Mouse (Mus musculus) C2C12 (cell line): ENCODE data around the gene Gm49405. TPM values are rescaled to one million over a fixed set of nuclear protein-coding genes. Genes with fewer than 3 reads are reported as not detected.

Experiments used
- H3K27me3 ChIP-seq: one replicate; pipeline ENCODE4 v1.6.1; 2011; ENCODE audit not compliant: control insufficient read depth, insufficient read depth, insufficient read length
- H3K36me3 ChIP-seq: one replicate; pipeline ENCODE4 v1.6.1; 2011; ENCODE audit not compliant: control insufficient read depth, insufficient read depth
- H3K4me3 ChIP-seq: one replicate; pipeline ENCODE4 v1.5.1; 2011; ENCODE audit warnings: mild to moderate bottlenecking, control low read depth; ENCODE audit not compliant: poor library complexity, insufficient read depth, severe bottlenecking
- H3K79me2 ChIP-seq: one replicate; pipeline ENCODE4 v1.6.1; 2011; ENCODE audit not compliant: control insufficient read depth, insufficient read depth
- H3K79me3 ChIP-seq: one replicate; pipeline ENCODE4 v1.6.1; 2011; ENCODE audit warnings: low read depth, control low read depth
- H3ac ChIP-seq: one replicate; pipeline ENCODE3; 2011; ENCODE audit warnings: low read depth; ENCODE audit not compliant: control insufficient read depth, insufficient read length
- CEBPB ChIP-seq: IDR thresholded peaks from one replicate; pipeline ENCODE4 v1.6.1; 2011; ENCODE audit warnings: low read depth, mild to moderate bottlenecking, control low read depth, moderate library complexity
- CTCF ChIP-seq: IDR thresholded peaks from one replicate; pipeline ENCODE4 v1.5.1; 2011; ENCODE audit not compliant: control insufficient read depth, insufficient read depth, insufficient read length
- FOSL1 ChIP-seq: IDR thresholded peaks from one replicate; pipeline ENCODE4 v1.8.0; 2011; ENCODE audit warnings: mild to moderate bottlenecking, low read length; ENCODE audit not compliant: poor library complexity, insufficient read depth, severe bottlenecking
- MAX ChIP-seq: IDR thresholded peaks from one replicate; pipeline ENCODE4 v1.6.1; 2011; ENCODE audit warnings: mild to moderate bottlenecking, control low read depth
- MYOD1 ChIP-seq: IDR thresholded peaks from one replicate; pipeline ENCODE4 v1.6.1; 2011; ENCODE audit warnings: low read depth; ENCODE audit not compliant: control insufficient read depth, insufficient read length
- MYOG ChIP-seq: IDR thresholded peaks from one replicate; pipeline ENCODE4 v1.6.1; 2011; ENCODE audit not compliant: control insufficient read depth, insufficient read length; ENCODE audit errors: extremely low read depth
- USF1 ChIP-seq: IDR thresholded peaks from one replicate; pipeline ENCODE4 v1.6.1; 2011; ENCODE audit warnings: low read depth, mild to moderate bottlenecking, control low read depth, moderate library complexity
- polyA plus RNA-seq: library from polyadenylated mRNA; unstranded; fragments of >200 nt; fragmentation: generic; extraction: Trizol; gene quantifications from one replicate; pipeline ENCODE4 v1.2.1, GENCODE M21; 2012; ENCODE audit warnings: missing spikeins

The Gm49405 gene
- polyA plus RNA-seq, 1 experiment, result 0.28 TPM

DNA sequence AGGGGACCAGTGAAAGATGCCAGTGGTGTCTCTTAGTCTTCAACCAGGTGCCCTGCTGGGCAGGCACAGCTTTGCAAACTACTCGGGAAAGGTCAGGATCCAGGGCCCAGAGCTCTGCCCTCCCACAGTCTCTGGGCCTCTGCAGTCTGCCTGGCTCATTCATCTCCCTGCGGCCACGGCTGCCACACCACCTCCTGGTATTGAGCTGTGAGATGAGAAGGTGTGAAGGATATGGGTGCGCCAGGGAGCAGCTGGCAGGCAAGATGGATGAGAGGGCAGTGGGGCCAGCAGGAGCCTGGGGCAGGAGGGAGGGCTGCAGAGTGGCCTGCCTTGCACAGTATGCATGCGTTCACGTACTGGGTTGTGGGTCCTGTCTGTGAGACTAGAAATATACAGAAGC, 9.6 kb upstream of the Gm49405 start:
- Histone ChIP-seq H3ac (no peak overlapping the region), H3K79me2 (no peaks in the 10 kb centered on the region), H3K4me3 (no peak overlapping the region), H3K79me3 (no peaks in the 10 kb centered on the region), H3K27me3 (peaks cover 23% of the 10 kb centered on the region), H3K36me3 (no peaks in the 10 kb centered on the region)
- TF ChIP-seq FOSL1, result no peak
- TF ChIP-seq MAX, result no peak
- TF ChIP-seq USF1, result no peak
- TF ChIP-seq CTCF, result no peak
- TF ChIP-seq MYOG, result no peak
- TF ChIP-seq CEBPB, result no peak
- TF ChIP-seq MYOD1, result no peak

DNA sequence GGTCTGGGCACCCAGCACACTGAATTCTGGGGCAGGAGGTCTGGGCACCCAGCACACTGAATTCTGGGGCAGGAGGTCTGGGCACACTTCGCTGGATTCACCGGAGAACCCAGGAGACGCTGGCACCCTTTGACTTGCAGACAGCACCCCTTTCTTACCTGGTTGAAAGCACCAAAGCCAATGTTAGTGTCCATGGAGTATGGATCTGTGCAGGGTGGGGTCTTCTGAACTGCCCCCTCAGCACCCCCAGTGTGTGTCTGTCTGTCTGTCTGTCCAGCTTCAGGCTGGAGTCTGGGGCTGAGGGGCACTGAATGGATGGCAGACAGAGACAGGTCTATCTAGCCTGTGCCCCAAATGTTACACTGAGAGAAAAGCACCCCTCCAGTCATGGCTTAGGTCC, 8.9 kb upstream of the Gm49405 start:
- Histone ChIP-seq H3K4me3 (no peak overlapping the region), H3K79me2 (no peaks in the 10 kb centered on the region), H3K36me3 (no peaks in the 10 kb centered on the region), H3K27me3 (peaks cover 23% of the 10 kb centered on the region), H3ac (no peak overlapping the region), H3K79me3 (no peaks in the 10 kb centered on the region)
- no peak for TF ChIP-seq MAX
- TF ChIP-seq USF1, result no peak
- no peak for TF ChIP-seq CEBPB
- no peak for TF ChIP-seq FOSL1
- no peak for TF ChIP-seq MYOD1
- TF ChIP-seq CTCF, result no peak
- no peak for TF ChIP-seq MYOG

DNA sequence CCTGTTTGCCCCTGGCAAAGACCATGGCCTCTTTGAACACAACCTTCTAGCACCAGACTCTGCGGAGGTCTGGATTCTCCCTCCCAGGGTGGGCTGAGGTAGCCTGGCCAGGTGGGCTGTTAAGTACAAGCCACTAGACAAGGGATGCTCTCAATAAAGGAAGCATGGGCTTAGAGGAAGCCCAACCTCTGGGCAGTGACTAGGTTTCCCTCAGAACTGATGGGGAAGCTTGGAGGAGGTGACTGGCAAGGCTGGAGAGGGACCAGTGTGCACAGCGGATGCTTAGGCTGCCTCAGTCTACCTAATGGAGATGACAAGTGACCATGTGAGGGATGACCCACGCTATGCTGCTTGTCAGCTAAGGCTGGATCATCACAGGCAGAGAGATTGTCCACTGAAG, 8.5 kb upstream of the Gm49405 start:
- no peaks in the 10 kb centered on the region for H3K79me2 ChIP-seq
- TF ChIP-seq CEBPB, result no peak
- no peak for TF ChIP-seq CTCF
- no peak for TF ChIP-seq MYOD1
- TF ChIP-seq MYOG, result no peak
- no peak for TF ChIP-seq USF1
- TF ChIP-seq FOSL1, result no peak
- TF ChIP-seq MAX, result no peak

DNA sequence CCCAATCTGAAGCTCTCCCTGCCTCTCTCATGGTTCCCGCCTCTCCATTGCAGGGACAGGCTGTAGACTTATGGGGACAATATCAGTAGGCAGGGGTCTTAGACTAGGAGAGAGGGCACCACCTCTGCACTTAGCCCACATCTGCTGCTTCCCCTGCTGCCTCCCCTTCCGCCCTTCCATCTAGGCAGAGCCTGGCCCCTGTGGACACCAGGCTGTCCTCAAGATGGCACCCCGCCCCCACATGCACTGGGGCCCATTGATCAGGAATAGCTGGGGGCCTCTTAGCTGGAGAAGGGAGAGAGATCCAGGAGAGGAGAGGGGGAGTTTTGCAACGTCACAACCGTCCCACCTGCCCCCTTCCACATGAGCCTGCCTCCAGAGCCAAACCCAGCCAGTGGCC, 8.0 kb upstream of the Gm49405 start, which contains the start of gene Tbx10:
Gene Tbx10 (plus strand): TSS at position 337 of the 400 bp plus-strand sequence.
- Histone ChIP-seq H3K79me2 (no peaks in the 10 kb centered on the region), H3ac (no peak within 1 kb of the TSS), H3K4me3 (no peak within 1 kb of the TSS), H3K27me3 (peaks cover 23% of the 10 kb centered on the region), H3K36me3 (no peaks in the 10 kb centered on the region), H3K79me3 (no peaks in the 10 kb centered on the region)
- TF ChIP-seq MYOD1, result no peak
- TF ChIP-seq FOSL1, result no peak
- no peak for TF ChIP-seq MYOG
- no peak for TF ChIP-seq USF1
- no peak for TF ChIP-seq MAX
- no peak for TF ChIP-seq CTCF
- TF ChIP-seq CEBPB, result no peak

More for the DNA sequence above, 8.5 kb upstream of the Gm49405 start:
- Histone ChIP-seq H3K4me3 (no peak overlapping the region), H3ac (no peak overlapping the region), H3K79me3 (no peaks in the 10 kb centered on the region), H3K36me3 (no peaks in the 10 kb centered on the region), H3K27me3 (peaks cover 23% of the 10 kb centered on the region)

DNA sequence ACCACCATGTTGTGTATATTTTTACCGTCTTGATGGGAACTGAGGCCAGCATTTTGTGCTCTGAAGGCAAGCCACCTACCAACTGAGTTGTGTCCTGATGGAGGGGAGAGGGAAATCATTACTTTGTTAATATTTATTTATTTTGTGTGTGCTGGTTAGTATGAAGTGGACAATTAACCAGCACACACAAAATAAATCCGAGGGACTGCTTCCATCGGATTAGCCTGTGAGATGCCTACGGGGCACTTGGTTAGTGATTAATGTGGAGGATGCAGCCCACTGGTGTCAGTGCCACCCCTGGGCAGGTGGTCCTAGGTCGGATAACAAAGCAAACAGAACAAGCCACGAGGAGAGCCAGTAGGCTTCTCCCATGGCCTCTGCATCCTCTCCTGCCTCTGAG, 5.5 kb upstream of the Gm49405 start:
- Histone ChIP-seq H3K79me2 (no peaks in the 10 kb centered on the region), H3K4me3 (no peak overlapping the region), H3K79me3 (no peaks in the 10 kb centered on the region), H3K36me3 (no peaks in the 10 kb centered on the region), H3ac (no peak overlapping the region), H3K27me3 (peaks cover 23% of the 10 kb centered on the region)
- TF ChIP-seq FOSL1 (no peak), CEBPB (no peak), MYOG (no peak), CTCF (no peak), MYOD1 (no peak), MAX (no peak), USF1 (no peak)

DNA sequence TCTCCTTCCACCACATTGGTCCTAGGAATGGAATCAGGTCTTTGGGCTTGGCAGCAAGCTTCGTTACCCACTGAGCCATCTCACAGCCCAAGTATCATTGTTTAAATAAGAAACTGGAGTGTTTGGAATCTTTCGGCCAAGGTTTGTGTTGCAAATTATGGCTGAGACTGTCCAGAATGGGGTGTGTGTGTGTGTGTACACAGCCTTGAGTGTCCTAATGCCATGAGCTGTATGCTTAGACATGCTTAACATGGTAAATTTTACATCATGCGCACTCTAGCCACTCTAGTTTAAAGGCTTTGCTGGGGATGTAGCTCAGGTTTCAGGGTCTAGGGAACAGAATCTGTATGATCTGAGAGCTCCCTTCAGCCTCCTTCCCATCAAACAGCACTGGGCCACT, 4.9 kb upstream of the Gm49405 start:
- Histone ChIP-seq H3K79me3 (no peaks in the 10 kb centered on the region), H3ac (no peak overlapping the region), H3K27me3 (peaks cover 23% of the 10 kb centered on the region), H3K4me3 (no peak overlapping the region), H3K36me3 (no peaks in the 10 kb centered on the region), H3K79me2 (no peaks in the 10 kb centered on the region)
- TF ChIP-seq CEBPB, result no peak
- no peak for TF ChIP-seq USF1
- TF ChIP-seq MYOG, result no peak
- TF ChIP-seq CTCF, result no peak
- no peak for TF ChIP-seq MAX
- no peak for TF ChIP-seq MYOD1
